Comparison of ENCODE assay signal across 19 mouse cellular contexts in genomic region chrX:104489626-104490355, GRCm38 (mm10).
"Had no signal": no experiment of that assay in that cellular context is flagged by ENCODE, and none has a peak within 500 bp of the region (broad histone marks: within the 10 kb centered on the region; RNA-seq: fewer than 3 reads in every experiment).

No protein-coding gene starts in this region.

- H3K9ac ChIP-seq: lung, embryonic 14.5 days; midbrain, embryonic 12.5 days; neural tube, embryonic 13.5 days; neural tube, embryonic 15.5 days; stomach, embryonic 15.5 days had no signal

- H3K36me3 ChIP-seq: midbrain, embryonic 10.5 days; midbrain, embryonic 12.5 days; neural tube, embryonic 13.5 days; neural tube, embryonic 15.5 days; stomach, embryonic 15.5 days had no signal

- DNase-seq: lung, adult 18-20 months; lung, embryonic 14.5 days; lung, postnatal 10 days; lung, postnatal 4 days; midbrain, embryonic 14.5 days; retina, postnatal 1 day; right cerebral cortex, adult 18-20 months; right cerebral cortex, postnatal 25 days; right cerebral cortex, postnatal 4 days; thymus, adult 18-20 months; thymus, postnatal 25 days; thymus, postnatal 4 days had no signal

- H3K4me2 ChIP-seq: lung, embryonic 14.5 days; midbrain, embryonic 12.5 days; neural tube, embryonic 13.5 days; neural tube, embryonic 15.5 days; stomach, embryonic 15.5 days had no signal

- H3K9me3 ChIP-seq: midbrain, embryonic 10.5 days; midbrain, embryonic 12.5 days; neural tube, embryonic 13.5 days; neural tube, embryonic 15.5 days; stomach, embryonic 15.5 days had no signal

- H3K27ac ChIP-seq: midbrain, embryonic 10.5 days; midbrain, embryonic 12.5 days; neural tube, embryonic 13.5 days; neural tube, embryonic 15.5 days; stomach, embryonic 15.5 days had no signal

- H3K4me1 ChIP-seq: midbrain, embryonic 10.5 days; midbrain, embryonic 12.5 days; neural tube, embryonic 13.5 days; neural tube, embryonic 15.5 days; stomach, embryonic 15.5 days had no signal

- H3K4me3 ChIP-seq: midbrain, embryonic 10.5 days; midbrain, embryonic 12.5 days; myocyte; neural tube, embryonic 13.5 days; neural tube, embryonic 15.5 days; stomach, embryonic 15.5 days had no signal

- ATAC-seq: midbrain, embryonic 16.5 days had no signal

- H3K27me3 ChIP-seq: stomach, embryonic 15.5 days had no signal
